Mouse (Mus musculus): ENCODE results near the gene Dstn. TPM values are rescaled to one million over a fixed set of nuclear protein-coding genes. Genes with fewer than 3 reads are reported as not detected.

The Dstn gene
- total RNA-seq, 2 experiments from 2014 or later = 275 to 292 TPM

DNA sequence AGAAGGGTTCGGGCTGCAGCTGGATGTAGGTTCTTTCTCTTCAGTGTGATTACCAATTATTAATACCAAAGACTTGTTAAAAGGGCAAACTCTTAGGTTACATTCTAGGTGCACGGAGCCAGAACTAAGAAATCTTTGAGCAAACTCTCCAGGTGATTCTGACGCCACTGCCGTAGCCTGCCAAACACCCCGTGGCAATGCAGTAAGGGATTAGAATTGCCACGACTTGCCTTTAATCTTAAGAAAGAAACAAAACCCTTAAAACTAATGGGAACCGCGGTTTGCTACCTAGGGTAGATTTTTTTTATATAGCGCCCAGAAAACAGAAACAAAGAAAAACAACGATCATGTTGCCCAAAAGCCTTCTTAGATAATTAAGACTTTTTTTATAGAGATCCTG lies 899 bp upstream of the Dstn start:
- intact Hi-C loops (cut with DNase I) = no loop called here
- no peak for DNase-seq

DNA sequence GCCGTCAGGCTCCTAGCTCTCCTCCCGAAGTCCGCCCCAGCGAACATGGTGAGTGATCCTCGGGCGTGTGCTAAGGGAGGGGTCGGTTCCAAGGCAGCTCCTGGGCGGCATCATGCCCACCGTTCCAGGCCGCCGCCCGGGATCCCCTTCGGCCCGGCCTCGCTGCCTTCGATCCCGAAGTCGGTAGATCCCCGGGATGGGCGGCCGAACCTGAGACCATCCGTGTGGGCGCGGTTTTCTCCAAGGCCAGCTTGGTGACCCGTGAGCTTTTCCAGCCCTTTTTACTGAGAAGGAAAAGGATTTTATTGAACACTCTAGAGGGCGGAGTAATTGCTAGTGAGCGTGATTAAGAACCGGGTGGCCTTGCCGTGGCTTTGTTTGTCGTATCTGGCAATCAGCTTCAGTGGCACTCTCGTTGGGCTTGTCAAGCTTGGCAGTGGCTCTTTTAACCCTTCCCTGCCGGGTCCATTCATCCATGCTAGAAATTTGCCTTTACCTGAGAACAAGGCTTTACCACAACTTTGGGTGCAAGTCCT lies 548 bp downstream of the Dstn start:
- DNase-seq = peak; percentile 64
- intact Hi-C loops (cut with DNase I) = no loop called here

DNA sequence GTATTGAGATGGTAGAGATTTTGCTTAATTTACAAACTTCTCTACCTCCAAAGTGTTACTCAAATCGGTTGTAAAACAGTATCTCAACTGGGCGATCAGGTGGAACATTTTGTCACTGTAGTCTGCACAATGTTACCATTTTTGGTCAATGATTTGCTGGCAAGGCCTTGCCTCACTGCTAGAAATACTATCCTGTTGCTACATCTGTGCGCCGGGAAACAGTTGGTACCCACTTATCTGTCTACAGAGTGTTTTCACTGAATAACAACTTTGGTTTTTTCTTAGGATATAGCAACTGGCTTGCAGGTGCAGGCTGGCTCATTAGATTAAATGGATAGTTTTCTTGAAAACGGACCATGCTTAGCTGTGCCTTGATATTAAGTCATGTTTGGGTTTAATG lies 1.1 kb downstream of the Dstn start:
- intact Hi-C loops (cut with DNase I) = no loop called here
- no peak for DNase-seq

GRCm38 (mm10) chr2:143917622-143918021 lies 2.5 kb downstream of the Dstn start:
- DNase-seq = no peak
- intact Hi-C loops (cut with DNase I) = no loop called here

- intact Hi-C loops (cut with DNase I) = no loop called here
- no peak for DNase-seq
Measured at GRCm38 (mm10) chr2:143918831-143919502, 3.8 kb downstream of the Dstn start.

- no peak for DNase-seq
- intact Hi-C loops (cut with DNase I) = no loop called here
Measured at GRCm38 (mm10) chr2:143924085-143924484, 9.0 kb downstream of the Dstn start.

DNA sequence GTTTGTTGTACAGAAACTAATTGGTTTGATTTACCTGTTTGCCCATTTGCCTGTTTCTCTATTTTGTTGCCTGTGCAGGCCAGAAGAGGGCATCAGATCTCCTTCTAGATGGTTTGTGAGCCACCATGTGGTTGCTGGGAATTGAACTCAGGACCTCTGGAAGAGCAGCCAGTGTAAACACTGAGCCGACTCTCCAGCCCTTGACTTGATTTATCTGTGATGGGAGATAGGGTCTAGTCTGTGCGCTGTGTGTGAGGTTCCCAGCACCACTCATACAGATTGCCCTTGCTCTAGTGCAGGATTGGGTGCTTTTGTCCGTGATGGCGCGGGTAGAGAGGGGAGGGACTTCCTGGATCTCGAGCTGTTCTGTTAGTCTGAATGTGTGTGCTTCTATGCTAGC lies 10.7 kb downstream of the Dstn start:
- DNase-seq = no peak
- intact Hi-C loops (cut with DNase I) = no loop called here

- DNase-seq = no peak
- intact Hi-C loops (cut with DNase I) = no loop called here
Measured at GRCm38 (mm10) chr2:143929607-143930311, 14.6 kb downstream of the Dstn start.

DNA sequence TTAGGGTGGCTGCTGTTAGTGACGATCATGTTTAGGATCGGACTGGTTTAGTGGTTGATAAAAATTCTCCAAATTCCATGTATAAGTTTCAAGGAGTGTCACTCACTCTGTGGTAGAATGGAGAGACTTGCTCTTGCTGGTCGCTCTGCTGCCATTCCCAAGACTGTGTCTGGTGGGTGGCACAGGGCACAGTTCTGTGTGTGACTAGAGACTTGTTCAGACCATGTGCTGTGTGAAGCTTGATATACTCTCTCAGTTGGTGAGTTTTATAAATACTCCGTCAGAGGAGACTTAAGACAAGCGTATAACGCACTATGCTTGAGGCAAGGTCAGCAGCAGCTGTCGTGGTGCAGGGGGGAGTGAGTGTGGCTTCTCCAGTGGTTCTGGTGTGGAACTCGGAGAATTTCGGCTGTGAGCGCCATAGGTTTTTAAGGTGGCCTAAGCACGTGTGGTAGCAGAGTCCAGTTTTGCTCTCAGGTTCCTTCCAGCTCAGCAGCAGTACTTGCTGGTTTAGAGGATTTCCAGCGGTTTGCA lies 17.3 kb downstream of the Dstn start:
- intact Hi-C loops (cut with DNase I) = no loop called here
- no peak for DNase-seq

DNA sequence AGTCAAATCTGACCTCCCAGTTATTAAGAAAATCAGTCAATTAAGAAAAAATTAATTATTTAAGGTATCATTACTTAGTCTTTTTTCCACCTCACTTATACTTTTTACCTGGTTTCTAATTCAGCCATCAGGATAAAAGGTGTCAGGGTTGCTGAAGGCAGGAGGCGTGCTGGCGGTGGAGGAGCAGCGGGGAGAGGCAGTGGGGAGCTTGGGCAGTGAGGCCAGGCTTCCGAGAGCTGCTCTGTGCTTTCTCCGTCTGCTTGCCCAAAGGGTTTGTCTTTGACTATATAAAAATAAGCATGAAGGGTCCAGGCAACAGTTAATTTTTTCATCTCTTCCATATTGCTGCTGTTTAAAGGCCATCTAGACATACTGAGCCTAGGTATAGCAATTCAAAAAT lies 18.4 kb downstream of the Dstn start:
- intact Hi-C loops (cut with DNase I) = no loop called here
- no peak for DNase-seq

- intact Hi-C loops (cut with DNase I) = no loop called here
Measured at GRCm38 (mm10) chr2:143934439-143934838, 19.3 kb downstream of the Dstn start.

DNA sequence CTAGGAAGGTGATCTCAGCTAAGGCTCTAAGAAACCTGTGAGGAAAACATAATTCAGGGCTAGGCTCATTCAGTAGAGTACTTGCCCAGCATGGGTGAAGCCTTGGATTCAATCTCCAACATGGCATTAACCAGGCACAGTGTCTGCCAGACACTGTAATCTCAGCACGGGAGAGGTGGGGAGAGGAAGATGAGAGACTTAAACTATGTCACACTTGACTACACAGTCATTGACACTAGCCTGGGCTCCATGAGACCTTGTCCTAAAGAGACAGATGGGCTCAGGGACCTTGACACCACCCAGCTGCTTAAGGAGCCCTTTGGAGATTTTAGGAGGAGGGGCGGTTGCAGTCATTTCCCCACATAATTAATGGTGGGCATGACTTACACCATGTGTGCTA lies 22.7 kb downstream of the Dstn start:
- no peak for DNase-seq
- intact Hi-C loops (cut with DNase I) = no loop called here

More at GRCm38 (mm10) chr2:143934439-143934838, 19.3 kb downstream of the Dstn start:
- DNase-seq = no peak

DNA sequence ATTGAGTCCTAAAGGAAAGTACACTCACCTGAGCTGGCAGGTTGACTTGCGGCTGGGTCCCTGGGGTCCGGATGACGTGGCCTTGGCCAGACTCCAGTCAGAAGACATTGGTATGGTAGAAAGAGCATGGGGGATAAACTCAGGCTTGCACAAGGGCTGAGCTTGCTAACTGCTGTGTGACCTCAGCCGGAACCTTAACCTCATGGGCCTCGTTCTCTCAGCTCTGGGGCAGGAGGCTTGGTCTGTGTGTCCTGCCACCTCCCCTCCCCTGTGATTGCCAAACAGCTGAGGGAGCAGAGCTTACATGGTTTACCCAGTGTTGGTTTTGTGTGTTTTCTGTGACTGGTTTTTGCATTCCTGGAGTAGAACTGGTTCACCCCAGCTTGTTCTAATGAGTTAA lies 25.3 kb downstream of the Dstn start:
- intact Hi-C loops (cut with DNase I) = no loop called here
- DNase-seq = no peak

DNA sequence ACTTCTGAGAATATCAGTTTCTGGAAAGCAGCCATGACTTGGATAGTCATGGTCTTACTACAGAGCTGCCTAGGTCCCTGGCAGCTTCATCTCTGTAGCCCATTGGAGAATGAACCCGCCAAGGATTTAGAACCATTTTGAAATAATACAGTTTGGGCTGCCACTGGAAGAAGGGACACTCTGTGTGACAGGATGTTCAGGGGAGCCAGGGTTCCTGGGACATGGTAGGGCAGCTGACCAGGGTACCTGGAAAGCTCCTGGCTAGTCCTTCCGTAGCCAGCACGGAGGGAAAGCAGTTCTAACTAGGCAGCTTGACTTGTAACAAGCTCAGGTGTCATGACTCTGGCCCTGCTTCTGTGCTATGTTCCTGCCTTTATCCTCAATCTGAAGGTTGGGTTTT lies 29.7 kb downstream of the Dstn start:
- intact Hi-C loops (cut with DNase I) = no loop called here
- no peak for DNase-seq

DNA sequence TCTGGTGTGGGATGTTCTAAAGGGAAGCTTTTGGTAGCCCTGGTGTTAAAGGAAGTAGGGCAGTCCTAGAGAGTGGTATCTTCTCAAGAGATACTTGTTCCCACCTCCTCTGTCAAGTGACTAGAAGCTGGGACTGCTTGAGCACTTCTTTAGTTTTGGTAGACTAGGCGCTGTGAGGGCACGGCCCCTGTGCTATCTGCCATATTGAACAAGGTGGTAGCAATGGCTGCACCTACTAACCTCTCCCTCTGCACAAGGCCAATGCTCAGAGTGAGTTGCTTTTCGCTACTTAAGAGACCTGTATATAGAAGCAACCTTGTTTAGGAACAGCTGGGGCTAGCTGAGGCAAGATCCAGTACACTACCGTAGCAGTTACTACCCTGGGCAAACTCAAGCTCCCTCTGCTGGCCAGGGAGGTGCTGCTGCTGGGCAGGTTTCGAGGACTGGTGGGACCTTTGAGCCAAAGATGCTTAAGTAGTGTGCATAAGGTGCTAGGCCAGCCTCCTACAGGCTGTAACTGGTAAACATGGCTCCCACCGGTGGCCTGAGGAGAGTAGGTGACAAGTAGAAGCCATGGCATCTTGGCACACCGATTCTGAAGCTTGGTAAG lies 30.5 kb downstream of the Dstn start:
- no peak for DNase-seq

GRCm38 (mm10) chr2:143946399-143946798 lies 31.3 kb downstream of the Dstn start:
- intact Hi-C loops (cut with DNase I) = no loop called here
- DNase-seq = no peak

More for the DNA sequence above, 30.5 kb downstream of the Dstn start:
- intact Hi-C loops (cut with DNase I) = no loop called here

DNA sequence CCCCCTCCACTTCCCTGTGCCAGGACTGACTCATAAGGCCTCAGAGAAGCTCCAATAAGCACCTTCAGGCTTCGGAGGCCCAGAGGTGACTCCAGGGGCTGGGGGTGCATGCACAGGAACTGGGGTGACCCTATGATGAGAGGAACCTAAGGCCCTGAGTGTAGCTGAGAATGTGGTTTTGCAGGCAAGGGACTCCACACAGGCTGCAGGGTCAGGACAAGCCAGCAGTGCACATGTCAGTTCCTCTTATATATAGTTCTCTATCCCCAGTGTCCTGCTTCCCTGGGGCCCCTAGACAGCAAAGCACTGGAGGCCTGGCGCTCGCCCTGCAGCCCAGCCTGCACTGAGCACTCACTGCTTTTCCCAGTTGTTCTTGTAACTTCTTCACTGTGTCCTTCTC lies 32.9 kb downstream of the Dstn start:
- DNase-seq = no peak

GRCm38 (mm10) chr2:143948416-143948815 lies 33.3 kb downstream of the Dstn start:
- DNase-seq = no peak
- intact Hi-C loops (cut with DNase I) = no loop called here

More for the DNA sequence above, 32.9 kb downstream of the Dstn start:
- intact Hi-C loops (cut with DNase I) = no loop called here

GRCm38 (mm10) chr2:143949217-143949616 lies 34.1 kb downstream of the Dstn start:
- DNase-seq = no peak
- intact Hi-C loops (cut with DNase I) = no loop called here

DNA sequence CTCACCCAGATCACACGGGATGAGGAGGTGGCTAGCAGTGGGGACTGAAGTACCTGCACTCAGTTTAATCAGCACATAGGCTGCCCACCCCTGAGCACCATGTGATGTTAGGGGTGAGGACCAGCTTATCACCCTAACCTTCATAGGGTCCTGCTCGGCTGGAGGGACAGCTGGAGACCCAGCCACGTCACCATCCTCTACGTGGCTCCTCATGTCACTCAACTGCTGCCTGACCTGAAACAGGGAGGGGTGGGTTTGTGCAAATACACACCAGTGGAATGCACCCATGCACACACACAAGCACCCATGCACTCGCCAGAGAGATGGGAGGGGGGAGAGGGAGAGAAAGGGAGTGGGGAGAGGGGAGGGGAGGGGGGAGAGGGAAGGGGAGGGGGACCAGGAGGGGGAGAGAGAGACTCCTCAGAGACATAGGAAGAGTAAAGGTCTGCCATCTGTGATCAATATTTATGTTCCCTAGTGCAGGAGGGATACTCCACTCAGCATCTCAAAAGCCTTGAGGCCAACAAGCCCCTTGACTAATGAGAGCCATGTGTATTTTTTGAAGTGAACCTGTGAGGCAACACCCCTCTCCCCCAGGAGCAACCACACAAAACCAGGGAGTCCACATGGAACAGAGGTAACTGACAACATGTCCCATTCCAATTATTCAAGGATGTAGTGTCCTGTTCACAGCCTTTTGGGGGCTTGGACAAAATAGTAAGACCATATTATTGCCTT lies 35.3 kb downstream of the Dstn start:
- DNase-seq = no peak
- intact Hi-C loops (cut with DNase I) = no loop called here

GRCm38 (mm10) chr2:143951028-143951420 lies 35.9 kb downstream of the Dstn start:
- DNase-seq = no peak
- intact Hi-C loops (cut with DNase I) = no loop called here
